Mouse (Mus musculus) heart, postnatal 0 days (tissue): ENCODE measurements around the gene Selenof.

Experiments
- CTCF ChIP-seq: IDR thresholded peaks from 2 replicates; pipeline ENCODE4 v1.5.1; 2016; ENCODE audit warnings: antibody characterized with exemption, control low read depth, low read depth
- EP300 ChIP-seq: IDR thresholded peaks from 2 replicates; pipeline ENCODE4 v1.6.1; 2016; ENCODE audit warnings: antibody characterized with exemption, low read depth

DNA sequence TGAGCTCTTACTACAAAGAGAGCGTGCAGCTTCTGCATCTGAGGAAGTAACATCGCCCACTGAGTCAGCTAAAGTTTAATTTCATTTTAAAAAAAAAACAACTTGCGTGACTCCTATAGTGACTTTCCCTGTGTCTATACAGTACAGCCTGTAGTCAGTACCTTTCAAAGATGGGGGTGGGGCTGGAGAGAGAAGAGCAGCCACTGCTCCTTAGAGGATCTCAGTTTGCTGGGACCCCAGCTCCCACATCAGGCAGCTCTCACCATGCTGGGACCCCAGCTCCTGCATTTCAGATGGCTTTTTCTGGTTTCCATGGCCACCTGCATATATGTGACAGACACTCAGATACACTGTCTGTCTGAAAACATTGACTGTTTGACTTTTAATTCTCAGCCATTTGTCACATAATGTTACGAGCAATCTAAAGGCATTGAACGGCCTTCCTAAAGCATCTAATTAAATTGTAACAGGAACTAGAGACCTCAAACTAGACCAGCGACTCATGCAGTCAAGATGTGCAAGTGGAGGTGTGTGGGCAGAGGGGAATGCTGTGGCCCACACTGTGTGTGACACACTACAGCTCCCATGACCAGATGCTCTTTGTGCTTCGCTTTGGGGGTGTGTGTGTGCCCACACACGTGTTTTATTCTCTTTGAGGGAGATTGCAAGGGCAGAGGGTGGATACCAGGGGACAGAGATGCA lies 19.2 kb downstream of the Selenof start:
- TF ChIP-seq CTCF (no peak), EP300 (no peak)
